Mouse (Mus musculus) cerebellum, postnatal 14 days (tissue): Measurements from ENCODE around the gene Egfr.

Experiments
- DNase-seq, 2 experiments: peaks; one replicate each; pipeline ENCODE4 v3.0.0; 2021; ENCODE audit warnings: mixed read lengths in 2 of 2

Gene Egfr

DNA sequence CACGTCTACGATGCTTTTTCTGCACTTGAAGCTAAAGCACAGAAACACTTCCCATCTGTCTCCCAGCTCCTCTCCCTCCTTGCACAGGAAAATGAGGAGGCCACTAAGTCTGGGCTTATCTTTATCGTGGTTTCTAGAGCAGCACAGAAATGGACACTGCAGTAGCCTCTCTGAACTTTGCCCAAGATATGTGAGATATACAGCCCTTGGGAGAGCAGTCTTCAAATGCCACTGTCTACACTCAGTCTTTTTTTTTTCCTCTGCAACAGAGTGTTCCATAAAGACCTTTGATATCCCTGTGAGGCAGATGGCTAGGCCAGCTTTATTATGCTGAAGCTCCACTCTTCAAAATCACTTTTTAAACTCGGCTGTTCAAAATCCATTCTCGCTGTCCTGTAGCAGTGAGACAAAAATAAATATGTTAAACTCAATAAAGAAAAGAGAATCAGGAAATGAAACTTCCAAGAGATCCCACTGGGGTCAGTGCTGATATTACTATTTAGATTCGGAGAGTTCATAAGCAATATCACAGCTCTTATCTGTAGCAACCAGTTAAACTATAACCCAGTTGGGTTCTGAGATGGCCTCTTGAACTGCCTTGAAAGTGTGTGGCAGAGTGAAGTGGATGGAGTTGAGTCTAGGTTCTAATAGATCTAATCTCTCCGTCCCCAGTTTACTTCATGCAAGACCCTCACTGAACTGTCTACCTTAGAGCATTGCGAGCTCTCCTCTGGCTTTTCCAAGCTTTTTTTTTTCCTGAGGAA, 148.8 kb downstream of the Egfr start:
- DNase-seq = no peak

DNA sequence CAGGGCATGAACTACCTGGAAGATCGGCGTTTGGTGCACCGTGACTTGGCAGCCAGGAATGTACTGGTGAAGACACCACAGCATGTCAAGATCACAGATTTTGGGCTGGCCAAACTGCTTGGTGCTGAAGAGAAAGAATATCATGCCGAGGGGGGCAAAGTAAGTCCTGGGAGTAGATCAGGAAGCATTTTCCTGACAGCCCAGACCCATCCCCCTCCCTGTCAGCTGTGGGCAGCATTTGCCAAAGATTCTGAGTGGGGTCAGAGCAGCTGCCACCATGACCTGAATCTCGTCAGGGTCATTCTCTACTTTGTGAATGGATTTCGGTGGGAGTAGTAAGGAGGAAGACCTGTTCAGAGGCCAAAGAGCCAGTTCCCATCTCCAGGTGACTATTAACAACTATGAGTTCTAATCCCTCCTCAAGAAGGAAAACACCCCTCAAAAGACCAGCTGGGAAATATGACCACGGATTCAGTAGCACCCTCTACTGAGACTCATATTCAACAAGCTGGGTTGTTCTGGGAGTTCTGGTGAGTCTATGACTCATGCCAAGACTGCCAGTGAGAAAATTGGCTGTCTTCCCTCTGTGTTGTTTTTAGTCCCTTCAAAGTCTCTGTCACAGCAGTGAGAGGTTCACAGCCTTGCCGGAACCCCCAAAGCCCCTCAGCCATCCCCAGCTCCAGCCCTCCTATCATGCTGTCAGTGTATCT, 152.5 kb downstream of the Egfr start:
- peak; percentile 9 to 23 for DNase-seq

GRCm38 (mm10) chr11:16905012-16905332, 153.0 kb downstream of the Egfr start:
- no peak for DNase-seq

DNA sequence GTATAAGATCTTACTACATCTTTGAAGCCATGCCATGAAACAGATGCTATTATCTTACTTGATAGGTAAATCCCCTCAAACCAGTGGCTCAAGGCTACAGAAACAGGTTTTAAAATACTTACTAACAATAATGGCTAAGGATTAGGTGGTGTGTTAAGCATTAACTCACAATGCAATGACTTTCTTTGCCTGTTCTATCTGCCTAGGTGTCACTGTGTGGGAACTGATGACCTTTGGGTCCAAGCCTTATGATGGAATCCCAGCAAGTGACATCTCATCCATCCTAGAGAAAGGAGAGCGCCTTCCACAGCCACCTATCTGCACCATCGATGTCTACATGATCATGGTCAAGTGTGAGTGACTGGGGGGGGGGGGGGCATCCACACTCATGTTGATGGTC, 154.5 kb downstream of the Egfr start:
- DNase-seq = no peak

GRCm38 (mm10) chr11:16907517-16908129, 155.6 kb downstream of the Egfr start:
- no peak for DNase-seq

GRCm38 (mm10) chr11:16914756-16915155, 162.8 kb downstream of the Egfr start:
- no peak for DNase-seq

DNA sequence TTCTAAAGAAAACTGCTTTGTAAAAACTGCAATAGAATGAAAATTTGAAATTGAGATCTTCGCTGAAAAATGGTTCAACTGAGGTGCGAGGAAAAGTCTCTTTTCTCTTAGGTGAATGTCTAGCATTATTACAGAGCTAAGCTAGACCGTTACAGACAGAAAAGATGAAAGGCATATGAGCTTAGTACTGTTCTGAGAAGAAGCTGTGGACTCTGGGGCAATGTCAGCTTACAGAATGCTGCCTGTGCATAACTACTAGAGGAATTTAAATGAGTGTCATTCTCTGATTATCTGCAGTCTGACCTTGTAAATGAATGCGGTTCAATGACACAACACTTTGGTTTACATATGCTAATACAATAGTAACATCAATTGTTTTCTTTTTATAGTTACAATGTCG, 163.8 kb downstream of the Egfr start:
- no peak for DNase-seq

DNA sequence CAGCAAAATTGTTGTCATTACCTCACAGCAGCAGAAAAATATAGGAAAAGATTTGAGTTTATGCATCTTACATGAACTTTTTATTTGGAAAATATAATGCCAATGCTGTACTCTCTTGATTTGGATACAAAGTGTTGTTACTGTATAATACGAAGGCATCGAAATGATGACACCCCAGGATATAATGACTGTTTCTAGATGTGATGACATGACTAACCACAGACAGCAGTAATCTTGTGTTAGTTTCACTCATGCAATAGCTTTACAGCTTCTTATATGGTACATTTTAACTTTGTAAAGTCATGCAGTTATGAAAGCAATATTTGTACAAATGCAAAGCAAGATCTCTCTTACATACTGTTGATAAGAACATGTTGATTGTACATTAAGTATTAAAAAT, 165.5 kb downstream of the Egfr start:
- no peak for DNase-seq

DNA sequence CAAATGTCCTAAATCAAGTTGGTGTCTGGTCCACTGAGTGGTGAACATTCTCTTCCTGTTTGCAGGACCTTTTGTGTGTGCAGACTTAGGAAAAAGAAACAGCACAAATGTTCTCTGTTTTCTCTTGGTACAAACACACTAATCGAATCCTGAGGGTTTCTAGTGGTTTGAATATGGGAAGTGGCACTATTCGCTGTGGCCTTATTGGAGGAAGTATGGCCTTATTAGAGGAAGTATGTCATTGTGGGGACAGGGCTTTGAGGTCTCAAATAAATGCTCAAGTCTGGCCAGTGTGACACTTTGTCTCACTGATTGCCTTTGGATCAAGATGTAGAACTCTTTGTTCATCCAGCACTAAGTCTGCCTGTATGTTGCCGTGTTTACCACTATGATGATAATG, 180.2 kb downstream of the Egfr start:
- DNase-seq = no peak

GRCm38 (mm10) chr11:16935577-16936236, 183.7 kb downstream of the Egfr start:
- DNase-seq = peak in 1 of 2 experiments; percentile 14

GRCm38 (mm10) chr11:16941103-16941793, 189.2 kb downstream of the Egfr start:
- peak; percentile 43 to 45 for DNase-seq

GRCm38 (mm10) chr11:16941973-16942452, 190.0 kb downstream of the Egfr start:
- DNase-seq = peak; percentile 66 to 78

DNA sequence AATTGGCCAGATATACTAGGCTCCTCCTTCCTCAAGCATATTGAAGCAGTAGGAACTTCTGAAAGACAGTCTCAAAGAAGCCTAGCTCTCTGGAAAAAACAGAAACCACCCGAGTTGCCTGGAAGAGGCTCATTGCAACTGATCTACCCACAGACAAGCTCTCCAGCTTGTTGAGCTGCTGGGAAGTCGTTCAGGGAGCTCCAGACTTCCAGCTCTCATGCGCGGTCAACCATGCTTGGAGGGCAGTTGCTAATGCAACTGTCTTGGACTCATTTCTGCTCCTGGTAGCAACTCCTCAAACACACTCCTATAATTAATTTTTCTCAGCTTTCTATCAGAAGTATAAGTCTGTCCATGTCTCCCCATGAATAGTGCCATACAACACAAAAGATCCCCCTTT, 191.0 kb downstream of the Egfr start:
- DNase-seq = peak; percentile 22 to 39

DNA sequence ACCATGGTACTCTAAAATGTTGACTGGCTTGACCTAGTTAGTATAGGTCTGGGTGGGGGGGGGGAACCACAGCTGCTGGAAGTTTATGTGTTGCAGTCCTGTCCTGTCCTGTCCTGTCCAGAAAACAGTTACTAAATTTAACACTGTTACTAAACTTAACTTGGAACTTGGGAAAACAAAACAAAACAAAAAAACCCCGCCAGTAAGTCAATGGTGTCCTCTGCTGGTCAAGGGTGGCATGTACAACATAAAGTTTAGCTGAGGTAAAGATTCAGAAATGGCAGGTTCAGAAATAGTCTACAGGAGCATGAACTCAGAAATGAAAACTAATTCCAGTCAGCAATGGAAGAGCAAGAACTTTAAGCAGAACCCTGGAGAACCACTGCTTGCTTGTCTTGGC, 196.8 kb downstream of the Egfr start:
- peak; percentile 51 to 54 for DNase-seq

GRCm38 (mm10) chr11:16950226-16950975, 198.4 kb downstream of the Egfr start:
- no peak for DNase-seq

- peak; percentile 95 to 96 for DNase-seq
Measured at GRCm38 (mm10) chr11:16950976-16951760, 199.2 kb downstream of the Egfr start, which contains the start of gene Fbxo48. Gene Fbxo48, plus strand, starts transcription at chr11:16951375.

DNA sequence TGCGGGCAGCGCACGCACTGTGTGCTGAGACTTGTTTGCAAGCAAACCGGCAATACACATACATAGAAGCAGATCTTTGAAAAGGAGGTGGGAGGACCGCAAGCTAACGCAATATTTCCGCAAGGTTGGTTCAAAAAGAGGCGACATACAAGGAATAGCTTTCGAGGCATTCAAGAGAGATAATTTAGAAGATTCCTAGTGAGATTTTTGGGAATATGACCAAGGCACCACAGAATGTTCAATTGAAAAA, 199.7 kb downstream of the Egfr start:
- no peak for DNase-seq

GRCm38 (mm10) chr11:16956115-16956862, 204.3 kb downstream of the Egfr start:
- DNase-seq = no peak

DNA sequence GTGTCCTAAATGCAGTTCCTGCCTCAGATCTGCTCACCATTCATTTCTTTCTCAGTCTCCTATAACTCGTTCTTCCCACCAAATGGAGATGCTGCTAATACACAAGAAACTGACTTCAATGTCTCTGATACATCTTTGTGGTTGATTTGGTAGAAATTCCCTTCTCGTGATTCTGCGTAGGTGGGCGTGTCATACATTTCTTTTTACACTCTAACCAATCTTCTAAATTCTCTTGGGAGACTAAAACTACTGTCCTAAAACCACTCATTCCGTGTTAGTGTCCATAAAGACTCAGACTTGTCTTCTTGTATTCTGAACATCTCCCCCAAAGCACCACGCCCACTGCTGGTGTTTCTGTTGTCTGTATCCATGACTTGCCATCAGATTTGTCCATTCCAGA, 205.0 kb downstream of the Egfr start:
- no peak for DNase-seq

DNA sequence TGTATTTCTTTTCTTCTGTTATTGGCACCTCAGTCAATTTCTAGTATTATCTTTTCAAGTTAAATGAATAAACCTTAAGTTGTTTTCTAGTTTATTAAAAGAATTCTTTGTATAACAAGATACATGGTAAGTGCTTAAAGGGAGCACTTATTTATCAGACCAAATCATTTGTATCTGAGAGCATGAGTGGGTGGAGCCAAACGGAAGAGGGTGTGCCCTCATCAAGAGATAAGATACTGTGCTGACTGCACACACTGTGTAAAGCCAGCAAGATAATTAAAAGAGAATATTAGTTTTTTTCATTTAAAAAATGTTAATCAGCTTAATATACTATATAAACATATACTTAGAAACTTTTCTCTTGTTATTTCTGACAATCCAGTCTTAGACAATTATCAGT, 206.5 kb downstream of the Egfr start:
- DNase-seq = no peak
